Mouse (Mus musculus) lung, postnatal 0 days (tissue): ENCODE measurements around the gene Nit1.

ENCODE experiments used
- CTCF ChIP-seq: IDR thresholded peaks from 2 replicates; pipeline ENCODE4 v1.5.1; 2016; ENCODE audit warnings: antibody characterized with exemption, mild to moderate bottlenecking
- EP300 ChIP-seq: IDR thresholded peaks from 2 replicates; pipeline ENCODE4 v1.6.1; 2016; ENCODE audit warnings: antibody characterized with exemption, mild to moderate bottlenecking, control low read depth

DNA sequence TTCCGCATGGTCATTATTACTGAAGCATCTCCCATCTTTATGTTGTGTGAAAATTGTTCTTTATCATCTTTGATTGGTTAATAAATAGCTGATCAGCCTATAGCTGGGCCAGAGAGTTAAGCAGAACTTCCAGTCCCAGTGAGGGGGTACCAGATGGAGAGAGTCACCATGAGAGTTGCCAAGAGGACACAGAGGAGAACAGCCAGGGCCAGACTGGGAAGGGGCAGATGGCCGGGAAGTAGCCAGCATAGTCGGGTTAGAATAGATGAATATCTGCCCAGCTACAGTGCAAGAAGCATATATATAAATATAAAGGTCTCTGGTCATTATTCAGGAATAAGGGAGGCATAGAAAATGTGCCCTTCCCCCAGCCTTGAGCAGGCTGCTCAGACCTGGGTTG is 47.2 kb downstream of the Nit1 start:
- TF ChIP-seq CTCF: no peak
- TF ChIP-seq EP300: no peak
